Comparison of ENCODE assay signal across 26 mouse cellular contexts in the genomic region with DNA sequence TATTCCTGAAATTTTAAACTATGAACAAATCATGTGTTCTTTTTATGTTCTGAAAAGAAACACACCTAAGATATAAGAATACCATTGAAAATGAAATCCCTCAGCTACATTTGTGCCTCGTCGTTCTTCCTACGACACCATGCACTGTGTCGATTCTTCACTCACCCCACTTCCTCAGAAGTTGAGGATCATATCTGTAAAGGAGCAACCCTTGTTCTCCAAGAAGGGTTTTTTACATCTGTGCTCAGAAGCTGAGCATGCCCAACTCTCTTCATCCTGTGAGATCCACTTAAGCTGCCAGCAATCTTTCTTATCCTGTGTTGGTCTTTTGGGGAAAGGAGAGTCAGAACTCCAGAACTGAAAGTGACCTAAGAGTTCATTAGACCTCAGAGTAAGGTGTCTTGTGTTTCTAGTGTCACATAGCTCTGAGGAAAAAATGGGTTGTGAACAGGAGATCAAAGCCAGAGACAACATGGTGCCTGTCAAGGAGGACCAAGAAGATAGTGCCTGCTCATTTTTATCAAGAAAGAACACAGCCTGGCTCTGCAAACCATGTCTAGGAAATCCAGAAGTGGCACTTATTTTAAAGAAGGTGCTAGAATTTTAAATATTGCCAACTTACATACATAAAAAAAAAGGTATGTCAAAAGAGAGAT. TPM values are rescaled to one million over a fixed set of nuclear protein-coding genes. Genes with fewer than 3 reads are reported as not detected.
A peak's percentile ranks its signal among the peaks of the same experiment; 100 is the strongest.
DNase-seq lines count a peak whose midpoint lies in the region; ATAC-seq and TF ChIP-seq lines count a peak whose summit lies in the region.
"Had no signal": no experiment of that assay in that cellular context is flagged by ENCODE, and none has a peak within 500 bp of the region (broad histone marks: within the 10 kb centered on the region; RNA-seq: fewer than 3 reads in every experiment).

No protein-coding gene starts in this region.

- H3K4me1 ChIP-seq in liver, embryonic 12.5 days = peaks cover 53% of the 10 kb centered on the region
- H3K4me1 ChIP-seq in lung, postnatal 0 days (ENCODE audit: insufficient read depth, low read depth, low read length) = no peaks in the 10 kb centered on the region
- H3K4me1 ChIP-seq: forebrain, embryonic 13.5 days; hindbrain, embryonic 13.5 days had no signal

- peak overlapping the region; percentile 97 for H3K27ac ChIP-seq in liver, embryonic 12.5 days
- H3K27ac ChIP-seq in lung, postnatal 0 days (ENCODE audit: low read length) = no peak overlapping the region
- H3K27ac ChIP-seq: embryonic facial prominence, embryonic 10.5 days; forebrain, embryonic 13.5 days; hindbrain, embryonic 13.5 days; limb, embryonic 12.5 days had no signal

- peak overlapping the region; percentile 55 for H3K4me2 ChIP-seq in liver, embryonic 12.5 days
- H3K4me2 ChIP-seq in lung, postnatal 0 days (replicated peaks; ENCODE audit: low read depth, low read length) = no peak overlapping the region
- H3K4me2 ChIP-seq: forebrain, embryonic 13.5 days; hindbrain, embryonic 13.5 days; limb, embryonic 12.5 days had no signal

- no peak for TF ChIP-seq EP300 in lung, postnatal 0 days (IDR thresholded peaks at IDR 0.05)

- peak overlapping the region; percentile 58 for H3K9ac ChIP-seq in liver, embryonic 12.5 days
- no peak overlapping the region for H3K9ac ChIP-seq in lung, postnatal 0 days (replicated peaks; ENCODE audit: low read depth)
- H3K9ac ChIP-seq: forebrain, embryonic 13.5 days; hindbrain, embryonic 13.5 days; limb, embryonic 12.5 days had no signal

- peak; percentile 96 for ATAC-seq in liver, embryonic 12.5 days
- ATAC-seq in megakaryocyte progenitor cell, adult 5-6 weeks (replicated peaks; ENCODE audit: poor library complexity) = peak; percentile 58
- no peak for ATAC-seq in lung, postnatal 0 days
- ATAC-seq in frontal cortex, adult (ENCODE audit: low TSS enrichment) = no peak
- ATAC-seq: activated CD4-positive, CD25-positive, alpha-beta regulatory T cell, adult 4 months; forebrain, embryonic 13.5 days had no signal

- WGBS in liver, embryonic 12.5 days (ENCODE audit: insufficient replicate concordance) = 23% methylated on average over 4 of the region's 4 CpGs
- 68% methylated on average over 4 of the region's 4 CpGs for WGBS in lung, postnatal 0 days

- H3K9me3 ChIP-seq in liver, embryonic 12.5 days (replicated peaks) = no peaks in the 10 kb centered on the region
- H3K9me3 ChIP-seq in lung, postnatal 0 days (ENCODE audit: low read length) = no peaks in the 10 kb centered on the region
- H3K9me3 ChIP-seq: embryonic facial prominence, embryonic 10.5 days; forebrain, embryonic 13.5 days; hindbrain, embryonic 13.5 days; limb, embryonic 12.5 days; megakaryocyte, embryonic 14.5 days had no signal

- H3K27me3 ChIP-seq in liver, embryonic 12.5 days (replicated peaks) = no peaks in the 10 kb centered on the region
- no peaks in the 10 kb centered on the region for H3K27me3 ChIP-seq in lung, postnatal 0 days (replicated peaks; ENCODE audit: insufficient read depth, low read length)
- H3K27me3 ChIP-seq: forebrain, embryonic 13.5 days; hindbrain, embryonic 13.5 days; limb, embryonic 12.5 days; megakaryocyte, embryonic 14.5 days had no signal

- DNase-seq in c-Kit-negative CD71-positive TER-119-positive erythroid progenitor cells, embryonic 14.5 days (ENCODE audit: low read depth, low spot score) = peak; percentile 73
- DNase-seq in c-Kit-positive CD71-positive TER-119-positive erythroid progenitor cells, embryonic 14.5 days (ENCODE audit: low spot score) = peak; percentile 74
- DNase-seq in embryo, embryonic 11 days = no peak
- no peak for DNase-seq in lung, postnatal 0 days (ENCODE audit: low spot score)
- DNase-seq: adrenal gland, adult 8-10 months; cerebellum, adult 9-10 months; kidney, adult 11 months; lung, adult 2 months; midbrain, embryonic 14.5 days; retina, postnatal 1 day; right cerebral cortex, postnatal 25 days; thymus, adult 2 months; thymus, postnatal 4 days had no signal

- no peaks in the 10 kb centered on the region for H3K36me3 ChIP-seq in liver, embryonic 12.5 days
- H3K36me3 ChIP-seq in lung, postnatal 0 days (ENCODE audit: insufficient read depth, low read length) = no peaks in the 10 kb centered on the region
- H3K36me3 ChIP-seq: embryonic facial prominence, embryonic 10.5 days; hindbrain, embryonic 13.5 days; limb, embryonic 12.5 days had no signal

- no peak for TF ChIP-seq CTCF in lung, postnatal 0 days (IDR thresholded peaks at IDR 0.05)

- H3K4me3 ChIP-seq in liver, embryonic 12.5 days = no peak overlapping the region
- no peak overlapping the region for H3K4me3 ChIP-seq in lung, postnatal 0 days (ENCODE audit: low read depth, low read length)
- H3K4me3 ChIP-seq: embryonic facial prominence, embryonic 10.5 days; forebrain, embryonic 13.5 days; hindbrain, embryonic 13.5 days; limb, embryonic 12.5 days; megakaryocyte, embryonic 14.5 days had no signal

RNA-seq across cellular contexts. Expression of a gene that starts 25.3 kb away (rescaled TPM):
- polyA plus RNA-seq in liver, embryonic 12.5 days (2016; fragmentation: Nextera tagmentation; extraction: Ambion mirVana) = 0.45 and 0.48 TPM in 2 replicates
- total RNA-seq in megakaryocyte progenitor cell, adult 5-6 weeks (2015) = not detected in 2 replicates
- total RNA-seq in megakaryocyte progenitor cell, adult 5-6 weeks (2017) = 0.07 TPM in 1 of 2 replicates, not detected in the other
- polyA plus RNA-seq in lung, postnatal 0 days (2015; fragmentation: Nextera tagmentation; extraction: Ambion mirVana) = 0.06 and 0.07 TPM in 2 replicates
- total RNA-seq: common myeloid progenitor, adult 5-6 weeks; MEL had no signal
- polyA plus RNA-seq: C2C12; spleen, adult 2 months had no signal

Comparison
In these comparisons a context has a peak if more than half of its experiments do, and no peak if none do; other contexts are left out.
1. DNase-seq: peak in c-Kit-negative CD71-positive TER-119-positive erythroid progenitor cells, embryonic 14.5 days (single experiment) and c-Kit-positive CD71-positive TER-119-positive erythroid progenitor cells, embryonic 14.5 days (single experiment); none in embryo, embryonic 11 days (single experiment) and lung, postnatal 0 days (single experiment).
2. ATAC-seq: peak in liver, embryonic 12.5 days (single experiment) and megakaryocyte progenitor cell, adult 5-6 weeks (single experiment); none in lung, postnatal 0 days (single experiment) and frontal cortex, adult (single experiment).